Mouse (Mus musculus): ENCODE results near the gene Retn. TPM values are rescaled to one million over a fixed set of nuclear protein-coding genes. Genes with fewer than 3 reads are reported as not detected.
A peak's percentile ranks its signal among the peaks of the same experiment; 100 is the strongest.

Retn gene
- polyA plus RNA-seq, 1 experiment from 2014 or later: not detected

DNA sequence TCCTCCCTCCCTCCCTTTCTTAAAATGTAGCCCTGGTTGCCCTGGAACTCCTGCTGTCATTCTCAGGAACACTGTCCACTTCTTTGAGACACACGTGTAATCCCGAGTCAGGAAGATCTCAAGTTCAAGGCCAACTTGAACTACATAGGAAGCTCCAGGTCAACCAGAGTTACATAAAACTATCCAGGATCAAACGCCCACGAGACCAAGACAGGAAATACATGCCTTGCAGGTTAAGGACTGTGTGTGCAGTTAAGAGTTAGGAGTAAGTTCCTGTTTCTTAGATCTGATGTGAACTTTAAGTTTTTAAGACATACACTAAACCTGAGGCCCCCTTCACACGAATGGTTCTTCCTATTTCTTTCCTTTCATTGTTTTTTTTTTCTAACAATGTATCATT lies 28.6 kb upstream of the Retn start:
- ATAC-seq (ENCODE audit: insufficient number of reproducible peaks, insufficient read depth, low FRiP score, low read depth): no peak
- no peak overlapping the region for H3K4me3 ChIP-seq (ENCODE audit: low read depth, low read length)
- H3K9me3 ChIP-seq (ENCODE audit: control insufficient read depth, low read depth, low read length): no peaks in the 10 kb centered on the region
- H3K27me3 ChIP-seq (ENCODE audit: control insufficient read depth, insufficient read depth, low read length): no peaks in the 10 kb centered on the region
- 56% methylated on average over 5 of the region's 5 CpGs for WGBS
- no peak overlapping the region for H3K9ac ChIP-seq (replicated peaks; ENCODE audit: low read depth, low read length)
- H3K4me1 ChIP-seq (ENCODE audit: control insufficient read depth, insufficient read depth, low read length): no peaks in the 10 kb centered on the region; the same call in 1 of the 2 replicates
- no peaks in the 10 kb centered on the region; the same call in 1 of the 2 replicates for H3K36me3 ChIP-seq (ENCODE audit: control insufficient read depth, insufficient read depth, low read length)
- H3K4me2 ChIP-seq (replicated peaks; ENCODE audit: low read depth, low read length): no peak overlapping the region
- H3K27ac ChIP-seq (ENCODE audit: low read length): no peak overlapping the region

DNA sequence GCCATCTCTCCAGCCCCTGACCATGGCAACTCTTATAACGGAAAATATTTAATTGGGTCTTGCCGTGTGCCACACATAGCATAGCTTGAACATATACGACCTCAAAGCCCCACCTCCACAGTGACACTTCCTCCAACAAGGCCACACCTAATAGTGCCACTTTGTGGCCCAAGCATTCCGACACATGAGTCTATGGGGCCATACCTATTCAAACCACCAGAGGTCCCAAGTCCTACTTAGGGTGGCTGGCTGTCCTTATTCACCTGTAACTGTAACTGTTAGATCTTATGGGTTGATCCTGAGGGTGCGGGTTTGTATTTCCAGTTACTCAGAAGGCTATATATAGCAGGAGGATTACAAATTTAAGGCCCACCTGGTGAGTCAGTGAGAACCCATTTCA lies 27.6 kb upstream of the Retn start:
- Histone ChIP-seq H3K4me3 (ENCODE audit: low read depth, low read length) (no peak overlapping the region), H3K9ac (replicated peaks; ENCODE audit: low read depth, low read length) (no peak overlapping the region), H3K9me3 (ENCODE audit: control insufficient read depth, low read depth, low read length) (no peaks in the 10 kb centered on the region), H3K36me3 (ENCODE audit: control insufficient read depth, insufficient read depth, low read length) (no peaks in the 10 kb centered on the region), H3K27ac (ENCODE audit: low read length) (no peak overlapping the region), H3K27me3 (ENCODE audit: control insufficient read depth, insufficient read depth, low read length) (no peaks in the 10 kb centered on the region), H3K4me1 (ENCODE audit: control insufficient read depth, insufficient read depth, low read length) (no peaks in the 10 kb centered on the region), H3K4me2 (replicated peaks; ENCODE audit: low read depth, low read length) (no peak overlapping the region)
- WGBS: 26% methylated on average over 5 of the region's 5 CpGs
- no peak for ATAC-seq (ENCODE audit: insufficient number of reproducible peaks, insufficient read depth, low FRiP score, low read depth)

DNA sequence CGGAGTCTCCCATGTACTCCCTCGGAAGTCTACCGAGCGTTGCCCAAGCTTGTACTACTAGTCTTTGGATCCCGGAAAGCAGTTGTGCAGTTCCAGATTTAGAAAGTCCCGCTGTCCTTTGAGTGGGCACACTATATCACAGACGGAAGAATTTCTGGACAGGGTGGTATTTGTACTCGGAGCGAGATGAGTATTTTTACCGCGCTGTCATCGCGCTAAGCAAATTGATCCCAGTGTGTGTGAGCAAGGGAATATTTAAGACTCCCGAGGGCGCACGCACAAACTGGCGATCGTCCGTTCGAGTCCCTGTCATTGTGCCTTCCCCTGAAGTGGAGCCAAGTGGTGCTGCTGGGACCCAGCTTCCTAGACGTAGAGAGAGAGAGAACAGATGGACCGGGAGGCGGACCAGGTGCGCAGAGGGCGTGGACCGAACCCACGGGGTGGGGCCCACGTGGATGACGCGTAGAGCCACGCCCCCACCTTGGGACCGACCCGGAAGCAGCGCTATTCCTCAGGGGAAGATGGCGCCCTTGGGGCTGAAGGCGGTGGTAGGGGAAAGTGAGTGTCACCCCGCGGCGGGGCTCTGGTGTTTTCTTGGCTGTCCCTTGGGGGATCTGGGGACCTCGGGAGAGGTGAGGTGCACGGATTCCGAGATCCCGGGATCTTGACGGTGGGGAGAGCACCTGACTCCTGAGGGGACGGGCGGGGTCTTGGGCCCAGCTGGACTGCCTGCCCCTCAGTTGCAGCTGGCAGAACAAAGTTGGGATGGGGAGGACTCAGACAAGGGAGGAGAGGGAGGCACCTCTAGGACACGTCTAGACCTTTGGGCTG lies 24.7 kb upstream of the Retn start, which contains the start of gene Stxbp2:
Stxbp2 (plus strand) TSS at position 309 of the 831 bp plus-strand sequence.
- no peak within 1 kb of the TSS for H3K27ac ChIP-seq (ENCODE audit: low read length)

DNA sequence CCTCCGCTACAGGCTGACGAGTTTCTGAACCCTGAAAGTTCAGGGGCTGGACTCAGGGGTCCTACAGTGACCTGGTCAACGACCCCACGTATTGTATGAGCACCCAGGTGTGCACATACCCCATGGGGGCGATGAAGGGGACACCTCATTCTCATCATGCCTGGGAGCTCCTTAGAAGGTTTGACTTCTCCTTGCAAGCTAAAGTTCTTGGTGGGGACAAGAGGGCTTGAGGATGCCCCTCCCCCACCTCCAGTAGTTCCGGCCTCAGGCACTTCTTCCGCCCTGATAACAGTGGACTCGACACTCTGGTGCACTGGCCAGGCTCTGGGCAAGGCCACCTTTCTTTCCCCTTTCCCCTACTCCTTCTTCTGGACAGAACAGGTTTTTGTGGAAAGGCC lies 24.1 kb upstream of the Retn start:
- H3K9ac ChIP-seq (replicated peaks; ENCODE audit: low read depth, low read length): peak overlapping the region; percentile 41; the same call in 1 of the 2 replicates
- ATAC-seq (ENCODE audit: insufficient number of reproducible peaks, insufficient read depth, low FRiP score, low read depth): peak; percentile 37
- H3K9me3 ChIP-seq (ENCODE audit: control insufficient read depth, low read depth, low read length): no peaks in the 10 kb centered on the region
- WGBS: 11% methylated on average over 8 of the region's 8 CpGs
- peaks cover 4% of the 10 kb centered on the region; the same call in 1 of the 2 replicates for H3K36me3 ChIP-seq (ENCODE audit: control insufficient read depth, insufficient read depth, low read length)
- H3K27me3 ChIP-seq (ENCODE audit: control insufficient read depth, insufficient read depth, low read length): no peaks in the 10 kb centered on the region
- no peak overlapping the region for H3K27ac ChIP-seq (ENCODE audit: low read length)
- peak overlapping the region; percentile 53 for H3K4me2 ChIP-seq (replicated peaks; ENCODE audit: low read depth, low read length)
- peak overlapping the region; percentile 56 for H3K4me3 ChIP-seq (ENCODE audit: low read depth, low read length)
- H3K4me1 ChIP-seq (ENCODE audit: control insufficient read depth, insufficient read depth, low read length): no peaks in the 10 kb centered on the region

More for the DNA sequence above, 24.7 kb upstream of the Retn start, which contains the start of gene Stxbp2:
- Histone ChIP-seq H3K9ac (replicated peaks; ENCODE audit: low read depth, low read length) (peak within 1 kb of the TSS; percentile 41; the same call in 1 of the 2 replicates), H3K9me3 (ENCODE audit: control insufficient read depth, low read depth, low read length) (no peaks in the 10 kb centered on the region), H3K27me3 (ENCODE audit: control insufficient read depth, insufficient read depth, low read length) (no peaks in the 10 kb centered on the region), H3K4me1 (ENCODE audit: control insufficient read depth, insufficient read depth, low read length) (no peaks in the 10 kb centered on the region), H3K4me2 (replicated peaks; ENCODE audit: low read depth, low read length) (peak within 1 kb of the TSS; percentile 53), H3K36me3 (ENCODE audit: control insufficient read depth, insufficient read depth, low read length) (peaks cover under 1% of the 10 kb centered on the region; the same call in 1 of the 2 replicates), H3K4me3 (ENCODE audit: low read depth, low read length) (peak within 1 kb of the TSS; percentile 56)
- ATAC-seq (ENCODE audit: insufficient number of reproducible peaks, insufficient read depth, low FRiP score, low read depth): peak; percentile 93
- WGBS: 6% methylated on average over 47 of the region's 47 CpGs

DNA sequence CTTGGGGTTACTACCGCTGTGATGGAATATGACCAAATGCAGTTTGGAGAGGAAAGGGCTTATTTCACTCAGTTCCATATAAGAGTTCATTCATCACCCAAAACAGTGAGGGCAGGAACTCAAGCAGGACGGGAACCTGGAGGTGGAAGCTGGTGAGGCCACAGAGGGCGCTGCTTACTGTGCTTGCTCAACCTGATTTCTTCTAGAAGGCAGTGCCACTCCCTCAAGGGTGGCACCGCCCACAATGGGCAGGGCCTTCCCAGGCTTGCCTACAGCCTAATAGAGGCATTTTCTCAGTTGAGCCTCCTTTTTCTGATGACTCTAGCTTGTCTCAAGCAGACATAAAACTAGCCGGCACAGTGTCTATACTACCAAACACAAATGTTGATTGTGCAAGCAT lies 9.8 kb upstream of the Retn start:
- Histone ChIP-seq H3K27me3 (ENCODE audit: control insufficient read depth, insufficient read depth, low read length) (no peaks in the 10 kb centered on the region), H3K36me3 (ENCODE audit: control insufficient read depth, insufficient read depth, low read length) (no peaks in the 10 kb centered on the region; the same call in 1 of the 2 replicates), H3K9me3 (ENCODE audit: control insufficient read depth, low read depth, low read length) (no peaks in the 10 kb centered on the region), H3K4me1 (ENCODE audit: control insufficient read depth, insufficient read depth, low read length) (no peaks in the 10 kb centered on the region), H3K4me3 (ENCODE audit: low read depth, low read length) (no peak overlapping the region), H3K4me2 (replicated peaks; ENCODE audit: low read depth, low read length) (no peak overlapping the region), H3K9ac (replicated peaks; ENCODE audit: low read depth, low read length) (no peak overlapping the region), H3K27ac (ENCODE audit: low read length) (no peak overlapping the region)
- 23% methylated on average over 5 of the region's 5 CpGs for WGBS
- 0 out of 2 replicates have a peak, but pooled peaks have one; percentile 39 for ATAC-seq (ENCODE audit: insufficient number of reproducible peaks, insufficient read depth, low FRiP score, low read depth)

DNA sequence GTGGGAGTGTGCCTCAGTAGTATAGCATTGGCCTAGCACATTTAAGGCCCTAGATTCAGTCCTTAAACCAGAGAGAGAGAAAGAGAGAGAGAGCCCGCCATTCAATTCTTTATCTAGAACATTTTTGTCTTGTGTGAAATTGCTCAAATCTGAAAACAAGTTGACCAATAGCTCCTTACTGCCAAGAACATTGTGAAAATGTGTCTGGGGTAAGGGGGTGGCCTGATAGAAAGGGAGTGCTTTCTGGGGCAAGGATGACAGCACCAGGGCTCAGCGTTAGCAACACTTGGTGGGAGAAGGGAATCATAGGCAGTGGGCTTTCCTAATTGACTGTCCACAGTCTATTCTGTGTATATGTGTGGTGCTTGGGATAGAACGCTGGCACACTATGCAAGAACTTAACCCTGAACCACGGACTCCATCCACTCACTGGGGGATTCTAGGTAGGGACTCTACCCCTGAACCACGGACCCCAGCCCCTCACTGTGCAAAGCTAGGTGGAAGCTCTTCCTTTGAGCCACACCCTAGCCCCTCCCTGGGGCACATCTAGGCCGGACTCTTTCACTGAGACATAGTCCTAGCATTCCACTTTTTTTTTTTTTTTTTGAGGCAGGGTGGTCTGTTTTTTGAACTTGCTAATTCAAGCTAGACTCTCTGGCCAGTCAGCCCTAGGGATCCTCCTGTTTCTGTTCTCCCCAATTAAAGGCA lies 8.6 kb upstream of the Retn start:
- Histone ChIP-seq H3K4me3 (ENCODE audit: low read depth, low read length) (no peak overlapping the region), H3K4me1 (ENCODE audit: control insufficient read depth, insufficient read depth, low read length) (no peaks in the 10 kb centered on the region), H3K36me3 (ENCODE audit: control insufficient read depth, insufficient read depth, low read length) (no peaks in the 10 kb centered on the region), H3K27ac (ENCODE audit: low read length) (no peak overlapping the region), H3K4me2 (replicated peaks; ENCODE audit: low read depth, low read length) (no peak overlapping the region), H3K27me3 (ENCODE audit: control insufficient read depth, insufficient read depth, low read length) (no peaks in the 10 kb centered on the region), H3K9me3 (ENCODE audit: control insufficient read depth, low read depth, low read length) (no peaks in the 10 kb centered on the region), H3K9ac (replicated peaks; ENCODE audit: low read depth, low read length) (no peak overlapping the region)
- 78% methylated on average over 6 of the region's 6 CpGs for WGBS
- ATAC-seq (ENCODE audit: insufficient number of reproducible peaks, insufficient read depth, low FRiP score, low read depth): no peak

DNA sequence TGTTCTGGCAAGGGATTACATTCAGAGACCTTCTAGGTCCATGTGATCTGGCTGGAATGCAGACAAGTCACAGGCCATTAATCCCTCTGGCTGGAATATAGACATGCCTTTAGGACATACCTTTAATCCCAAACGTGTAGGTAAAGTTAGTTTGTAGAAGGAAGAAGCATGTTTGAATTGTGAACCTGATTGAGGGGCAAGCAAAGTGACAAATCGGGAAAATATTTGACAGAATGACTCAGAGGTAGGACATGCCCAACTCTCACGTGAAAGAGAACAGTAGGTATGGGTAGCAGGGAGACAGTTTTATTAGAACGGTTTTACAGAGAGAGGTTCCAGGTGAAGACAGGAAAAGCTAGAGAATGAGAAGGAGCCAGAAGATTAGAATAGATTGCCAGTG lies 8.0 kb upstream of the Retn start:
- no peak for ATAC-seq (ENCODE audit: insufficient number of reproducible peaks, insufficient read depth, low FRiP score, low read depth)
- Histone ChIP-seq H3K4me3 (ENCODE audit: low read depth, low read length) (no peak overlapping the region), H3K36me3 (ENCODE audit: control insufficient read depth, insufficient read depth, low read length) (no peaks in the 10 kb centered on the region), H3K9ac (replicated peaks; ENCODE audit: low read depth, low read length) (no peak overlapping the region), H3K27ac (ENCODE audit: low read length) (no peak overlapping the region), H3K9me3 (ENCODE audit: control insufficient read depth, low read depth, low read length) (no peaks in the 10 kb centered on the region), H3K4me2 (replicated peaks; ENCODE audit: low read depth, low read length) (no peak overlapping the region), H3K4me1 (ENCODE audit: control insufficient read depth, insufficient read depth, low read length) (no peaks in the 10 kb centered on the region), H3K27me3 (ENCODE audit: control insufficient read depth, insufficient read depth, low read length) (no peaks in the 10 kb centered on the region)
- 68% methylated on average over 4 of the region's 4 CpGs for WGBS

DNA sequence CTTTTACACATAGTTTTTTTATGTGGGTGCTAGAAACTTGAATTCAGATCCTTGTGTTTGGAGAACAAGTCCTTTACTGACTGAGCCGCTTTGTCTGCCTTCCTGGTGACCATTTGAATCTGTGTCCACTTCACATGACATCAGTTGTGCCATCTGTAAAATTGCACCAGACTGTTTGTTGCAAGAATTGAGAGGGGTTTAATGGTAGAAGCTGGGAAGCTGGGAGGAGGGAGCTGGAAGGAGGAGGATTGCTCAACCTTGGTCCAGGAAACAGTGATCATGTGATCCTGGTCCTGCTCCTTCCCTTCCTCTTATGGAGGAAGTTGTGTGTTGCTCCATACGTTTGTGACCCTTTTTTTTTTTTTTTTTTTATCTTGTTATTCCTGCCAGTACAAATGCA lies 7.3 kb upstream of the Retn start:
- no peak overlapping the region for H3K9ac ChIP-seq (replicated peaks; ENCODE audit: low read depth, low read length)
- no peak for ATAC-seq (ENCODE audit: insufficient number of reproducible peaks, insufficient read depth, low FRiP score, low read depth)
- H3K27ac ChIP-seq (ENCODE audit: low read length): no peak overlapping the region
- no peaks in the 10 kb centered on the region for H3K4me1 ChIP-seq (ENCODE audit: control insufficient read depth, insufficient read depth, low read length)
- no peaks in the 10 kb centered on the region for H3K27me3 ChIP-seq (ENCODE audit: control insufficient read depth, insufficient read depth, low read length)
- 81% methylated on average over 2 of the region's 2 CpGs for WGBS
- H3K9me3 ChIP-seq (ENCODE audit: control insufficient read depth, low read depth, low read length): no peaks in the 10 kb centered on the region
- H3K4me3 ChIP-seq (ENCODE audit: low read depth, low read length): no peak overlapping the region
- H3K4me2 ChIP-seq (replicated peaks; ENCODE audit: low read depth, low read length): no peak overlapping the region
- H3K36me3 ChIP-seq (ENCODE audit: control insufficient read depth, insufficient read depth, low read length): no peaks in the 10 kb centered on the region

Measured in stomach, embryonic 14.5 days (tissue).